Mouse (Mus musculus): Measurements from ENCODE around the gene BC034090. TPM values are rescaled to one million over a fixed set of nuclear protein-coding genes. Genes with fewer than 3 reads are reported as not detected.

The BC034090 gene
- polyA plus RNA-seq, 3 experiments from 2014 or later: 0.50 to 0.96 TPM; not detected in 1

- ATAC-seq: no peak
Measured at GRCm38 (mm10) chr1:155215066-155215764, 29.0 kb downstream of the BC034090 start.

- ATAC-seq: no peak
Measured at GRCm38 (mm10) chr1:155213912-155214311, 30.3 kb downstream of the BC034090 start.

GRCm38 (mm10) chr1:155212936-155213774, 31.1 kb downstream of the BC034090 start:
- no peak for ATAC-seq

- no peak for ATAC-seq
Measured at GRCm38 (mm10) chr1:155212493-155212892, 31.8 kb downstream of the BC034090 start.

- no peak for ATAC-seq
Measured at GRCm38 (mm10) chr1:155212081-155212480, 32.2 kb downstream of the BC034090 start.

GRCm38 (mm10) chr1:155211017-155211416, 33.2 kb downstream of the BC034090 start:
- no peak for ATAC-seq

- no peak for ATAC-seq
Measured at GRCm38 (mm10) chr1:155210011-155210763, 34.1 kb downstream of the BC034090 start.

GRCm38 (mm10) chr1:155207859-155208258, 36.4 kb downstream of the BC034090 start:
- no peak for ATAC-seq

- ATAC-seq: no peak
Measured at GRCm38 (mm10) chr1:155205822-155206660, 38.2 kb downstream of the BC034090 start.

GRCm38 (mm10) chr1:155205311-155205710, 38.9 kb downstream of the BC034090 start:
- ATAC-seq: no peak

GRCm38 (mm10) chr1:155204560-155205162, 39.6 kb downstream of the BC034090 start:
- no peak for ATAC-seq

- ATAC-seq: no peak
Measured at GRCm38 (mm10) chr1:155203954-155204353, 40.3 kb downstream of the BC034090 start.

- ATAC-seq: no peak
Measured at GRCm38 (mm10) chr1:155203101-155203500, 41.1 kb downstream of the BC034090 start.

- no peak for ATAC-seq
Measured at GRCm38 (mm10) chr1:155202472-155202871, 41.8 kb downstream of the BC034090 start.

- no peak for ATAC-seq
Measured at GRCm38 (mm10) chr1:155201914-155202313, 42.3 kb downstream of the BC034090 start.

GRCm38 (mm10) chr1:155201373-155201879, 42.8 kb downstream of the BC034090 start:
- ATAC-seq: peak; percentile 95

- ATAC-seq: no peak
Measured at GRCm38 (mm10) chr1:155200967-155201366, 43.3 kb downstream of the BC034090 start.

GRCm38 (mm10) chr1:155199522-155199921, 44.7 kb downstream of the BC034090 start:
- no peak for ATAC-seq

- ATAC-seq: no peak
Measured at GRCm38 (mm10) chr1:155196691-155197090, 47.6 kb downstream of the BC034090 start.

GRCm38 (mm10) chr1:155192805-155193368, 51.4 kb downstream of the BC034090 start:
- no peak for ATAC-seq

GRCm38 (mm10) chr1:155191671-155192070, 52.6 kb downstream of the BC034090 start:
- no peak for ATAC-seq
